Mouse (Mus musculus): Measurements from ENCODE around the gene Tgfb3. TPM values are rescaled to one million over a fixed set of nuclear protein-coding genes. Genes with fewer than 3 reads are reported as not detected.

Tgfb3 gene
- 10 to 100 TPM; 19.8 to 20.7 TPM for total RNA-seq (2021)

- intact Hi-C loops (cut with DNase I): loop anchor here (1.0 to 5.0 kb wide), 6 partner anchors 54 to 332 kb away; partner anchors contain the start of gene Flvcr2
- DNase-seq: peak; percentile 73 to 74
These were observed at the start of gene Tgfb3 for GRCm38 (mm10) chr12:86078553-86079201. Gene Tgfb3 (minus strand): TSS chr12:86079041.

GRCm38 (mm10) chr12:86128122-86128521 lies 49.3 kb upstream of the Tgfb3 start:
- intact Hi-C loops (cut with DNase I): no loop called here
- DNase-seq: peak; percentile 47 to 56

- intact Hi-C loops (cut with DNase I): no loop called here
- no peak for DNase-seq
These were observed 45.2 kb upstream of the Tgfb3 start for GRCm38 (mm10) chr12:86124016-86124415.

- intact Hi-C loops (cut with DNase I): no loop called here
- no peak for DNase-seq
These were observed 37.5 kb upstream of the Tgfb3 start for GRCm38 (mm10) chr12:86116295-86116835.

- intact Hi-C loops (cut with DNase I): no loop called here
- DNase-seq: peak in 1 of 2 experiments; percentile 64
These were observed 31.8 kb upstream of the Tgfb3 start for GRCm38 (mm10) chr12:86110637-86111036.

GRCm38 (mm10) chr12:86109531-86109930 lies 30.7 kb upstream of the Tgfb3 start:
- no peak for DNase-seq
- intact Hi-C loops (cut with DNase I): no loop called here

GRCm38 (mm10) chr12:86107645-86108044 lies 28.8 kb upstream of the Tgfb3 start:
- DNase-seq: no peak

GRCm38 (mm10) chr12:86106086-86106485 lies 27.2 kb upstream of the Tgfb3 start:
- intact Hi-C loops (cut with DNase I): no loop called here
- no peak for DNase-seq

More at GRCm38 (mm10) chr12:86107645-86108044, 28.8 kb upstream of the Tgfb3 start:
- intact Hi-C loops (cut with DNase I): no loop called here

- intact Hi-C loops (cut with DNase I): no loop called here
- no peak for DNase-seq
These were observed 26.7 kb upstream of the Tgfb3 start for GRCm38 (mm10) chr12:86105546-86105945.

GRCm38 (mm10) chr12:86104297-86104696 lies 25.5 kb upstream of the Tgfb3 start:
- intact Hi-C loops (cut with DNase I): no loop called here
- DNase-seq: peak; percentile 74 to 76

GRCm38 (mm10) chr12:86103852-86104251 lies 25.0 kb upstream of the Tgfb3 start:
- intact Hi-C loops (cut with DNase I): no loop called here
- DNase-seq: no peak

- intact Hi-C loops (cut with DNase I): no loop called here
- no peak for DNase-seq
These were observed 24.6 kb upstream of the Tgfb3 start for GRCm38 (mm10) chr12:86103391-86103790.

- intact Hi-C loops (cut with DNase I): no loop called here
- DNase-seq: no peak
These were observed 23.8 kb upstream of the Tgfb3 start for GRCm38 (mm10) chr12:86102686-86103085.

- DNase-seq: no peak
- intact Hi-C loops (cut with DNase I): no loop called here
These were observed 21.9 kb upstream of the Tgfb3 start for GRCm38 (mm10) chr12:86100711-86101110.

- intact Hi-C loops (cut with DNase I): no loop called here
- DNase-seq: no peak
These were observed 18.9 kb upstream of the Tgfb3 start for GRCm38 (mm10) chr12:86097781-86098180.

- DNase-seq: no peak
- intact Hi-C loops (cut with DNase I): no loop called here
These were observed 17.0 kb upstream of the Tgfb3 start for GRCm38 (mm10) chr12:86095806-86096205.

GRCm38 (mm10) chr12:86094075-86094474 lies 15.2 kb upstream of the Tgfb3 start:
- intact Hi-C loops (cut with DNase I): no loop called here
- DNase-seq: no peak

- DNase-seq: peak; percentile 69 to 74
- intact Hi-C loops (cut with DNase I): no loop called here
These were observed 12.8 kb upstream of the Tgfb3 start for GRCm38 (mm10) chr12:86091601-86092132.

- intact Hi-C loops (cut with DNase I): no loop called here
- no peak for DNase-seq
These were observed 11.9 kb upstream of the Tgfb3 start for GRCm38 (mm10) chr12:86090764-86091163.

GRCm38 (mm10) chr12:86088042-86088441 lies 9.2 kb upstream of the Tgfb3 start:
- DNase-seq: peak; percentile 51 to 61
- intact Hi-C loops (cut with DNase I): no loop called here

GRCm38 (mm10) chr12:86086550-86086949 lies 7.7 kb upstream of the Tgfb3 start:
- intact Hi-C loops (cut with DNase I): no loop called here
- peak; percentile 54 to 57 for DNase-seq

GRCm38 (mm10) chr12:86085873-86086272 lies 7.0 kb upstream of the Tgfb3 start:
- no peak for DNase-seq
- intact Hi-C loops (cut with DNase I): no loop called here

All from heart, postnatal 10 days (tissue).